Mouse (Mus musculus): ENCODE measurements around the gene Alg2.

The Alg2 gene

GRCm38 (mm10) chr4:47473968-47474729, at the start of gene Alg2, which contains the start of gene Sec61b:
Gene Alg2 (minus strand): TSS chr4:47474333.
Gene Sec61b (plus strand): TSS chr4:47474658.
- DNase-seq (ENCODE audit: low spot score): peak; percentile 97

- DNase-seq (ENCODE audit: low spot score): no peak
Observed at GRCm38 (mm10) chr4:47521884-47522605, 47.9 kb upstream of the Alg2 start.

- DNase-seq (ENCODE audit: low spot score): no peak
Observed at GRCm38 (mm10) chr4:47520076-47520475, 45.9 kb upstream of the Alg2 start.

- DNase-seq (ENCODE audit: low spot score): no peak
Observed at GRCm38 (mm10) chr4:47518551-47519181, 44.5 kb upstream of the Alg2 start.

- DNase-seq (ENCODE audit: low spot score): no peak
Observed at GRCm38 (mm10) chr4:47504841-47505517, 30.8 kb upstream of the Alg2 start.

- DNase-seq (ENCODE audit: low spot score): no peak
Observed at GRCm38 (mm10) chr4:47503045-47503444, 28.9 kb upstream of the Alg2 start.

- no peak for DNase-seq (ENCODE audit: low spot score)
Observed at GRCm38 (mm10) chr4:47502546-47502971, 28.4 kb upstream of the Alg2 start.

GRCm38 (mm10) chr4:47499121-47499545, 25.0 kb upstream of the Alg2 start:
- DNase-seq (ENCODE audit: low spot score): no peak

GRCm38 (mm10) chr4:47497811-47498385, 23.8 kb upstream of the Alg2 start:
- no peak for DNase-seq (ENCODE audit: low spot score)

GRCm38 (mm10) chr4:47494686-47495085, 20.6 kb upstream of the Alg2 start:
- no peak for DNase-seq (ENCODE audit: low spot score)

GRCm38 (mm10) chr4:47494137-47494536, 20.0 kb upstream of the Alg2 start:
- no peak for DNase-seq (ENCODE audit: low spot score)

- DNase-seq (ENCODE audit: low spot score): no peak
Observed at GRCm38 (mm10) chr4:47493456-47493855, 19.3 kb upstream of the Alg2 start.

- DNase-seq (ENCODE audit: low spot score): no peak
Observed at GRCm38 (mm10) chr4:47492311-47493086, 18.4 kb upstream of the Alg2 start.

- no peak for DNase-seq (ENCODE audit: low spot score)
Observed at GRCm38 (mm10) chr4:47491243-47491642, 17.1 kb upstream of the Alg2 start.

- no peak for DNase-seq (ENCODE audit: low spot score)
Observed at GRCm38 (mm10) chr4:47480576-47480975, 6.4 kb upstream of the Alg2 start.

GRCm38 (mm10) chr4:47480095-47480494, 6.0 kb upstream of the Alg2 start:
- DNase-seq (ENCODE audit: low spot score): no peak

GRCm38 (mm10) chr4:47477539-47477938, 3.4 kb upstream of the Alg2 start:
- no peak for DNase-seq (ENCODE audit: low spot score)

- DNase-seq (ENCODE audit: low spot score): no peak
Observed at GRCm38 (mm10) chr4:47474730-47475643, 854 bp upstream of the Alg2 start.

- DNase-seq (ENCODE audit: low spot score): no peak
Observed at GRCm38 (mm10) chr4:47473586-47473967, 556 bp downstream of the Alg2 start.

- DNase-seq (ENCODE audit: low spot score): no peak
Observed at GRCm38 (mm10) chr4:47467196-47467595, 6.9 kb downstream of the Alg2 start.

All from layer of hippocampus, adult 9-10 months (tissue).